Mouse (Mus musculus) lung, embryonic 15.5 days (tissue): ENCODE measurements around the gene Pygl. TPM values are rescaled to one million over a fixed set of nuclear protein-coding genes. Genes with fewer than 3 reads are reported as not detected.

Experiments
- ATAC-seq: fragments of 200-750 bp; cut with Nextera tagmentation; 2 replicates; pipeline ENCODE4 v1.8.0; 2017; ENCODE audit warnings: moderate number of reproducible peaks, borderline replicate concordance; ENCODE audit not compliant: low FRiP score, low TSS enrichment; ENCODE audit errors: extremely low read depth
- H3K27ac ChIP-seq: fragments of 300-500 bp; sonication (generic); 2 replicates; pipeline ENCODE4 v1.5.1; 2015; ENCODE audit warnings: moderate library complexity, mild to moderate bottlenecking, inconsistent platforms
- H3K27me3 ChIP-seq: fragments of 300-500 bp; sonication (generic); 2 replicates; pipeline ENCODE4 v1.6.1; 2015; ENCODE audit warnings: inconsistent platforms
- H3K36me3 ChIP-seq: fragments of 300-500 bp; sonication (generic); 2 replicates; pipeline ENCODE4 v1.6.1; 2015; ENCODE audit warnings: inconsistent platforms
- H3K4me1 ChIP-seq: fragments of 300-500 bp; sonication (generic); 2 replicates; pipeline ENCODE4 v1.6.1; 2015; ENCODE audit warnings: inconsistent platforms
- H3K4me2 ChIP-seq: fragments of 300-500 bp; sonication (generic); 2 replicates; pipeline ENCODE4 v1.6.1; 2015; ENCODE audit warnings: inconsistent platforms, mild to moderate bottlenecking, moderate library complexity
- H3K4me3 ChIP-seq: fragments of 300-500 bp; sonication (generic); 2 replicates; pipeline ENCODE4 v1.5.1; 2015; ENCODE audit warnings: mild to moderate bottlenecking, inconsistent platforms
- H3K9ac ChIP-seq: fragments of 300-500 bp; sonication (generic); 2 replicates; pipeline ENCODE4 v1.6.1; 2015; ENCODE audit warnings: inconsistent platforms
- H3K9me3 ChIP-seq: fragments of 300-500 bp; sonication (generic); 2 replicates; pipeline ENCODE4 v1.6.1; 2016; ENCODE audit warnings: inconsistent platforms
- WGBS: fragments of 180-500 bp; shearing (Covaris S2); methylation state at CpG from one replicate; pipeline ENCODE4 v1.1.7; 2015; 5-methylcytosine and 5-hydroxymethylcytosine counted together
- polyA plus RNA-seq: library from polyadenylated mRNA; unstranded; fragments of >200 nt; fragmentation: Nextera tagmentation; extraction: Ambion mirVana; gene quantifications from 2 replicates; pipeline ENCODE4 v1.2.1, GENCODE M21; 2015

The Pygl gene
- 58.7 and 65.4 TPM in 2 replicates for polyA plus RNA-seq

DNA sequence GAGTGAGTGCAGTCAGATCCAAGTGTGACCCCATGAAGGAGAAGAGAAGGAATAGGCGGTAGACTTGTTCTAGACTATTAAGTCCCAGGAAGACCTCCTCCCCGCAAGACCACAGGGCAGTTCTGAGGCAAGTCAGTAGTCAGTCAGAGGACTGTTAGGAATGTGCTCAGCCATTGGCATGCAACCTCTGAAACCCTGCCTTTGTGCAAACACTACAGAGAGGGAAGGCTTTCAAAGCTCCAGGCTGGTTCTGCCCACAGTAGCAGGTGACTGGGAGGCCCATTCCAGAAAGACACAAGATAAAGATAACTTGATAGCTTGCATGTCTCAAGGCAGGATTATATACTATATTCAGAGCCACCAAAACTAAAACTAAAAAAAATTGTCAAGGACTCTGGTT is at the start of gene Pygl:
Gene Pygl (minus strand): TSS at position 195 of the 400 bp plus-strand sequence.
- H3K27ac ChIP-seq, result peak within 1 kb of the TSS; percentile 89
- no peaks in the 10 kb centered on the region for H3K27me3 ChIP-seq
- H3K9ac ChIP-seq, result no peak within 1 kb of the TSS
- no peaks in the 10 kb centered on the region for H3K36me3 ChIP-seq
- peak within 1 kb of the TSS; percentile 13; the same call in 1 of the 2 replicates for H3K4me3 ChIP-seq
- WGBS, result 58% methylated on average over 2 of the region's 2 CpGs
- peak within 1 kb of the TSS; percentile 39 for H3K4me2 ChIP-seq
- no peak for ATAC-seq
- H3K4me1 ChIP-seq, result peaks cover 32% of the 10 kb centered on the region
- H3K9me3 ChIP-seq, result no peaks in the 10 kb centered on the region

DNA sequence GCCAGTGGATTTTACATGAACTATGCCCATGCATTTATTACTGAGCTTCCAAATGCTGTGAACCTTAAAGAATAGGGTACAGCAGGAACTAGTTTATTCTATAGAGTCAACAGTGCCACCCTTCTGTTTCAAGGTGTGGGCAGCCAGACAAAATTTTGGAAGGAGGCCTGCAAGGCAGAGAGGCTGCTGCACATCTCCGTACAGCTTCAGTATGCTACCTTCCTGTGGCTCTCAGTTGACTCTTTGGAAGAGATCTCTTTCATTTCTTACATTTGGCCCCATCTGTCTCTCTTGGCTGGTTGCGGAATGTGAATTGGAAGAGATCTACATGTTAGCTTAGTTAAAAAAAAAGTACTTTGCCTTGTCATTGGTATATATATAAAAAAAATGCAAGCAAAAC is 49.6 kb upstream of the Pygl start:
- Histone ChIP-seq H3K27me3 (no peaks in the 10 kb centered on the region), H3K27ac (no peak overlapping the region), H3K9me3 (no peaks in the 10 kb centered on the region), H3K9ac (no peak overlapping the region), H3K4me1 (no peaks in the 10 kb centered on the region), H3K4me3 (no peak overlapping the region), H3K4me2 (no peak overlapping the region), H3K36me3 (no peaks in the 10 kb centered on the region)
- WGBS, result 85% methylated on average over 2 of the region's 2 CpGs
- ATAC-seq, result no peak

DNA sequence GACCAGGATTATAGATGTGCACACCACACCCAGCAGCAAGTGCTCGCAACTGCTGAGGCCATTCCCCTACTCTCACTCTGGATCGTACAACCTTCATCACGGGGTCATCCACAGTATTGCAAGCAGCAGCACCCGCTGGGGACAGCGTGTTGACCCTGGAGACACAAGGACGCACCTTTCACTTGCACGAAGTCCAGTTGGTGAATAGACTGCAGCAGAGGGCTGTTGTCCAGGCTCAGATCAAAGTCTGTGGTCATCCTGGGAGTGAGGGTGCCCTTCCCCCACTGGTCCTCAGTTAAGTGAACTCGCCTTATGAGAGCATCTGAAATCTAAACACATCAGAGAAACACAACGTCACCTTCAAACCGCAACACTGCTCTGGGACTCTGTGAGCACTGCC is 49.1 kb upstream of the Pygl start:
- no peaks in the 10 kb centered on the region for H3K36me3 ChIP-seq
- no peak overlapping the region for H3K9ac ChIP-seq
- no peaks in the 10 kb centered on the region for H3K4me1 ChIP-seq
- no peak overlapping the region for H3K27ac ChIP-seq
- H3K4me3 ChIP-seq, result no peak overlapping the region
- H3K9me3 ChIP-seq, result no peaks in the 10 kb centered on the region
- no peak overlapping the region for H3K4me2 ChIP-seq
- H3K27me3 ChIP-seq, result no peaks in the 10 kb centered on the region
- ATAC-seq, result no peak
- WGBS, result 69% methylated on average over 10 of the region's 10 CpGs

DNA sequence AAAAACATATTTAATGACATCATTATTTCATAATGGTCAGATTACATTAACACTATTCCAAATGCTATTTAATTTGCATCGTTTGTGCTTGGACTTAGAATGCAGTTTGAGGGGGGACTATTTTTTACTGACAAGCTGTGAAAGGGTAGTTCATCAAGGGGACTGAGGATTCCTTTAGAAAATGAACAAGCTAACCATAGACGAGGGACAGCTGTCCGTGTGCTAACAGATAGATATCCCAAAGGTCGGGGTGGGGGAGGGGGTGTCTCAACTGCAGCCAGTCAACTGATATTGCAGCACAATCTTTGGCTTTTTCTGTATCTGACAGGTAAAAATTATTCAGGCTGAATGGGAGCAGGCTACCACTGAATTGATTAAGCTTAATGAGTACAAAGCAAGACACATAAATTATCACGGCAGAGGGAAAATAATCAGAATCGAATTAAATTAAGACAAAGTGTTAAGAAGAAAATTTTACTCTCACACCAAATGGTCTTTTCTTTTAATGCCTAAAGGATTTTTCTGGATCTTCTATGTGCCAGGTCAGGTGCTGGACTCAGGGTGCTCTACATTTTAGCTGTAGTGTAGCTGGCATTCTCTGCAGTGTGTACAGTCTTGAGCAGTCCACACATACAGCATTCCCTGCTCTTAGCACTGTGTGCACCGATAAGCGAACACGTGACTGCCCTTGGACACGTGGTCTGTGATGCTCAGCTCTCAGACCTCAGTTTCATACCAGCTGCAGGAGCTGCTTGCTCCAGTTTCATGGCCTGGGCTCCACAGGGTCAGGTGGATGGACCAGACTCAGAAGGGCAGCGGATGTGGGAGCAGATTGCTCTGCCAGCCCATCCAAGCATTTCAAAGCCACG is 46.0 kb upstream of the Pygl start:
- Histone ChIP-seq H3K4me1 (no peaks in the 10 kb centered on the region), H3K27ac (no peak overlapping the region), H3K36me3 (no peaks in the 10 kb centered on the region), H3K4me3 (no peak overlapping the region), H3K9me3 (no peaks in the 10 kb centered on the region), H3K9ac (no peak overlapping the region), H3K27me3 (no peaks in the 10 kb centered on the region), H3K4me2 (no peak overlapping the region)
- 62% methylated on average over 12 of the region's 12 CpGs for WGBS
- no peak for ATAC-seq

DNA sequence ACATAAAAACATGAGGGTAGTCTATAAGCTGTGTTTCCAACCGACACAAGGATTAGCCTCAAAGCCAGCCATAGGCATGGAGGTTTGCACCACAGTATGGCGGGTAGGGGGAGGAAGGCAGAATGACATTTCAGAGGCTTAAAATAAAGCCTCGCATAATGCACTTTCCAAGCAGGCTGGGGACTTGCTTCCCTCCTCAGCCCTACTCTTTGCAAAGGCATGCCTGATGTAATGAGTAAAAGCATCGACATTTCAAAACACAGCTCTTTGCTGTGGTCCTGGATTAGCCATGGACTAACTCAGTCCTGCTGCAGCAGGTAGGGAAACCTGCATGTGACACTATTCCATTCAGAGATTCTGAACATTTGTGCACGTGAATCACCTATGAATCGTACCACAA is 38.4 kb upstream of the Pygl start:
- Histone ChIP-seq H3K4me2 (no peak overlapping the region), H3K9ac (no peak overlapping the region), H3K4me3 (no peak overlapping the region), H3K27me3 (no peaks in the 10 kb centered on the region), H3K4me1 (no peaks in the 10 kb centered on the region), H3K9me3 (no peaks in the 10 kb centered on the region), H3K36me3 (no peaks in the 10 kb centered on the region), H3K27ac (no peak overlapping the region)
- WGBS, result 77% methylated on average over 6 of the region's 6 CpGs
- no peak for ATAC-seq

DNA sequence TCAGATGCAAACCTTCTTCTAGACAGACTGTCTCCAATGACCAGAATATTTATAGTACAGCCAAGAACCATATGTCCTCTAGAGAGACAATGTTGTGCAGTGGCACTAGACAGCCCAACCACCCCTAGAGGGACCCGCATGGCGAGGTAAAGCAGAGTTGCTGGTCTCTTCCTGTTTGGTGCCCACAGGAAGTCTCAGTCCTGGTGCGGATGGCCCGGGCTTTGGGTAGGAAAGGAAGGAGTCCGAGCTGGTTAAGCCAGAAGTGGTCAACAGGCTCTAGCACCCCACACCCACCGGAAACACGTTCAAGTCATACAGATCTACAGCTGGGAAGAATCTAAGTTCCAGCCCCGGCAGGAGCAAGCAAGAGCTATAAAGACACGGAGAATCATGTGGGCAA is 36.0 kb upstream of the Pygl start:
- no peaks in the 10 kb centered on the region for H3K9me3 ChIP-seq
- H3K4me3 ChIP-seq, result no peak overlapping the region
- no peak for ATAC-seq
- H3K9ac ChIP-seq, result no peak overlapping the region
- no peak overlapping the region for H3K4me2 ChIP-seq
- no peaks in the 10 kb centered on the region for H3K27me3 ChIP-seq
- no peak overlapping the region for H3K27ac ChIP-seq
- H3K36me3 ChIP-seq, result no peaks in the 10 kb centered on the region
- no peaks in the 10 kb centered on the region for H3K4me1 ChIP-seq
- 79% methylated on average over 9 of the region's 9 CpGs for WGBS

DNA sequence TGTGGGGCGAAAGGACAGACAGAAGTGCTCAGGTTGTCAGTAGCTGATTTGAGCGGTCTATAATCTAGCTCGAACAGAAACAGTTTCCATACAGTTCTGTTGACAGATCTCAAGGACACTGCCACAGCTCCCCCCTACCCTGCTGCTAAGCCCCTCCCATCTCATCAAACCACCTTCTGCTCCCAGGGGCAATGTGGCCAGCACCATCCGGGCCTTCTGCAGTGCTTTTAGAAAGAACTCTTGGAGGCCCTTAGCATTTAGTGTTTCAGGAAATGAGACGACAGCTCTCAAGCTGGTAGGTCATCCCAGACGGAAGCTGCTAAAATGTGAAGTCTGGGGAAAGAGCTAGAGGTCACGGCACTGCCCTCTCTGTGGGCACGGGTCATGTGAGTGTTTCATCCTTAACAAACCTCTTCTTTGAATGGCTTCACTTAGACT is 35.2 kb upstream of the Pygl start:
- ATAC-seq, result no peak
- Histone ChIP-seq H3K27ac (no peak overlapping the region), H3K4me3 (no peak overlapping the region), H3K4me1 (no peaks in the 10 kb centered on the region), H3K27me3 (no peaks in the 10 kb centered on the region), H3K4me2 (no peak overlapping the region), H3K9me3 (no peaks in the 10 kb centered on the region), H3K9ac (no peak overlapping the region), H3K36me3 (no peaks in the 10 kb centered on the region)
- WGBS, result 42% methylated on average over 8 of the region's 8 CpGs

DNA sequence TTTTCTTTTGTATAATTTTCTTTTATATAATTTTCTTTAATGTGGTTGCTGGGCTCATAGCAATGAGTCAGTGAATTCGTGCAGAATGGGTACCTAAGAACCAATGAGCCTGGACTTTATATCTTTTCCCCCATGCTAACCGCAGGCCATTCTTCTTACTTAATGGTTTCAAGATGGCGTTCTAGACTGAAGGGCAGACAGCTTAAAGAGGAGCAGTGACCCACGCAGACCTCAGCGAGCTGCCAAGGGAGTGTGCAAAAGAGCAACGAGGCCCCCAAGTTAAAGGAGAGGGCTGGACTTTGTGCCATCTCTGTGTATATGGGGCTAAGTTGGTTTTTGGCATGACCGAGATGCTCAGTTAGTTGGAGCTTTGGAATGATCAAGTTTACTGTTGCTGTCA is 32.4 kb upstream of the Pygl start:
- H3K9me3 ChIP-seq, result no peaks in the 10 kb centered on the region
- no peak overlapping the region for H3K4me2 ChIP-seq
- no peaks in the 10 kb centered on the region for H3K4me1 ChIP-seq
- no peak overlapping the region for H3K27ac ChIP-seq
- WGBS, result 82% methylated on average over 7 of the region's 7 CpGs
- H3K36me3 ChIP-seq, result no peaks in the 10 kb centered on the region
- no peak overlapping the region for H3K9ac ChIP-seq
- no peaks in the 10 kb centered on the region for H3K27me3 ChIP-seq
- ATAC-seq, result no peak
- H3K4me3 ChIP-seq, result no peak overlapping the region

DNA sequence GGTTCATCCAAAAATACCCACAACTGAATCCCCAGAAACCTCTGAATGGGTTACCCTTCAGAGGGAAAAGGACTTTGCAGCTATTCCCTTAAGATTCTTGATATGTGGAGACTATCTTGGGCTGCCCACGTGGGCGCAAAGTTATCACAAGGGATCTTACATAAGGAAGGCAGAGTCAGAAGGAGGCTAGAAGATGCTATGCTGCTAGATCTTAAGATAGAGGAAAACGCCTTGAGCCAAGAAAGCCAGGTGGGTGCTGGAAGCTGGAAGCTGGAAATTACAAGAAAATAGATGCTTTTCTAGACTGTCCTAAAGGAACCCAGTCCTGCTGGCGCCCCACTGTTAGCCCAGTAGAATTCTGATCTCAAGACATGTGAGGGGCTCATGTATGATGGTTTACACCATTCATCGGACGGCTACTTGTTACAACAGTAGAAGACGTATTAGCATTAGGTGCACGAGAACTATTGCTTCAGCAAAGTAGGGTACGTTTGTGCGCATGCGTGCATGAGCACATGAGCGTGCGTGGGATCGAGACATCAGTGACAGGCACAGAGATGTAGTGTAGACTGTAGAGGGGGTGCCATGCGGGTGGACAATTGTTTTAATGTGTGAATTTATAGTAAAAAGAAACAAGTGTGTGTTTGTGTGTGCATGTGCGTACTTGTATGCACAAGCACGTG is 31.1 kb upstream of the Pygl start:
- 92% methylated on average over 17 of the region's 17 CpGs for WGBS
- Histone ChIP-seq H3K4me3 (no peak overlapping the region), H3K9me3 (no peaks in the 10 kb centered on the region), H3K9ac (no peak overlapping the region), H3K4me1 (no peaks in the 10 kb centered on the region), H3K36me3 (no peaks in the 10 kb centered on the region), H3K27me3 (no peaks in the 10 kb centered on the region), H3K27ac (no peak overlapping the region), H3K4me2 (no peak overlapping the region)
- no peak for ATAC-seq

DNA sequence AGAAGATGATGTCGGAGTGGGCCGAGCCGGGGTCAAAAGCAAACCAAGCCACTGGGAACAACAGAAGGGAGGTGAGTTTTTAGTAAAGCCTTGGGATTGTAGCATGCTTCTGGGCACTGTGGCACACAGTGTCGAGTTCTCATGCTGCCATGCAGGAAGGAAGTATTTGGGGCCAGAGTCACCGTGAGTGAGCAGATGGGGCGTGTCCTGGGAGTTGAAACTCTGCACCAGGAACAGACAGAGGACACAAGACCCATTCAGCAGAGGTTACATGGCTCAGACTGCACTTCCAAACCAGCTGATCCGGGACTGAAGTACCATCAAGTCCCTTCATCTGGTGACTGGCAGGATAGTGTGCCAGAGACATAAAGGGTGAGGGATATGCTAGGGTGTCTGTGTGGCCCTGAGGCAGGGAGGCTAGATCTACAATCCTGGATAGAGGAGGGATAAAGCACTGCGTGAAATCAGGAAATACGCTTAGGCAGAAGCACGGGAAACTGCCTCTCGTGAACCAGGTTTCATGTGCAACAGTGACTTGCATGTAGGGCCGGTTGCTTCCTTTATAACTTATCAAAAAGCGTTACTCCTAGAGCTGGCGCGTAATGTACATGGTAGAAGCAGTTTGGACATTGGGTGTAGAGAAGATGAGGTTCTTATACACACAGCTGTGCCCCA is 20.1 kb upstream of the Pygl start:
- H3K36me3 ChIP-seq, result no peaks in the 10 kb centered on the region
- H3K4me1 ChIP-seq, result peaks cover 21% of the 10 kb centered on the region
- WGBS, result 56% methylated on average over 15 of the region's 15 CpGs
- no peak for ATAC-seq
- no peaks in the 10 kb centered on the region for H3K27me3 ChIP-seq
- H3K9ac ChIP-seq, result no peak overlapping the region
- H3K4me2 ChIP-seq, result no peak overlapping the region
- H3K27ac ChIP-seq, result no peak overlapping the region
- no peak overlapping the region for H3K4me3 ChIP-seq
- no peaks in the 10 kb centered on the region for H3K9me3 ChIP-seq

DNA sequence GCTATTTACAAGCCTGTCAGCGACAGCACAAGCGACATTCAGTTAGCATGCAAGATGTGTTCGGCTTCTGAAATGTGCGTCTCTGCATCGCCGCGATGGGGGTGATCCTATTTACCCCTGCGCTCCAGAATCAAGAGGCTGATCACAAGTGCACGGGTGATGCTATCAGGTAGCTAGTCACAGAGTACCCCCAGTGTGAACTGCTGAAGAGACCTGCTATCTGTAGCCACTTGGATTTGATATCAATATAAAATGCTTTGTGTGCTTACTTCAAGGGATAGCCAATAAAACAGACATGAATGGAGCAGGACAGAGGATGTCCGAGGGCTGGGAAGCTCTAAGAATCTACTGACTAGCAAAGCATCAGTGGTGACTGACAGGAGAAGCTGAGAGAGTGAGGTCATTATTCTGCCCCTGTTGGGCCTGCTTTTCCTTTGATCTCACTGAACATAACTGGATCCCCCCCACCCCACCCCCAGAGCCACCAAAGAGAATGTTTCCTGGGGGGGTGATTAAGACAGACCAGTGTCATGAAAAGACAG is 18.4 kb upstream of the Pygl start:
- no peak for ATAC-seq
- H3K4me2 ChIP-seq, result no peak overlapping the region
- WGBS, result 79% methylated on average over 10 of the region's 10 CpGs
- no peaks in the 10 kb centered on the region for H3K36me3 ChIP-seq
- H3K27me3 ChIP-seq, result no peaks in the 10 kb centered on the region
- H3K27ac ChIP-seq, result no peak overlapping the region
- no peak overlapping the region for H3K4me3 ChIP-seq
- H3K9me3 ChIP-seq, result no peaks in the 10 kb centered on the region
- H3K4me1 ChIP-seq, result peaks cover 21% of the 10 kb centered on the region
- no peak overlapping the region for H3K9ac ChIP-seq
